Mouse (Mus musculus) testis, postnatal 14 days (tissue): ENCODE measurements at regions not wholly inside any gene's neighbourhood (a gene's known extent, or its start where the extent isn't known, plus 50 kb on each side); places are given as distances from the start of the nearest gene placed in this dataset.
A peak's percentile ranks its signal among the peaks of the same experiment; 100 is the strongest.

Source experiments
- DNase-seq: peaks from one replicate; pipeline ENCODE4 v3.0.0; 2021; ENCODE audit warnings: low spot score

DNA sequence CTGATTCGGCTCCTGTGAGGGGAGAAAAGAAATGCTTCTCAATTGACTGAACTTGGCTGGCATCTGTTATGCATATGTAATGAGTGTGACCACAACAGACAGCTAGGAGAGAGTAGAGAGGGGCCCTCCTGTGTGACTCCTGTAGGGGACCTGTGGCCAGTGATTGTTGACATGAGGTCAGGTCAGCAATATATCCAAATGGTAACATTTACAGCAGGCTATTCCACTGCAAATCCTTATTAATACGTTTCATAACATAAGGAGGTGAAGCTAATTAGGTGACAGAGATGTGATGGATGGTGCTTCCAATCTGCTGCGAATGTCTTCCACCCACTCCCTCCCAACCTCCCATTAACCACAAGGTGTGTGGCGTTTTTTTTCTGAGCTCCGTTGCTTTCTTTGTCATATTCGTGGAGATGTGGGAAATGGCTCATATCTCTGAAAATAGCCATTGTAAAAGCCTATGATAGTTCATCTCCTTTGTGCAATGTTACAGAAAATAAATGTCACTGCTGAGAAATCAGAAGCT, 309.5 kb downstream of the Irx1 start:
- no peak for DNase-seq

DNA sequence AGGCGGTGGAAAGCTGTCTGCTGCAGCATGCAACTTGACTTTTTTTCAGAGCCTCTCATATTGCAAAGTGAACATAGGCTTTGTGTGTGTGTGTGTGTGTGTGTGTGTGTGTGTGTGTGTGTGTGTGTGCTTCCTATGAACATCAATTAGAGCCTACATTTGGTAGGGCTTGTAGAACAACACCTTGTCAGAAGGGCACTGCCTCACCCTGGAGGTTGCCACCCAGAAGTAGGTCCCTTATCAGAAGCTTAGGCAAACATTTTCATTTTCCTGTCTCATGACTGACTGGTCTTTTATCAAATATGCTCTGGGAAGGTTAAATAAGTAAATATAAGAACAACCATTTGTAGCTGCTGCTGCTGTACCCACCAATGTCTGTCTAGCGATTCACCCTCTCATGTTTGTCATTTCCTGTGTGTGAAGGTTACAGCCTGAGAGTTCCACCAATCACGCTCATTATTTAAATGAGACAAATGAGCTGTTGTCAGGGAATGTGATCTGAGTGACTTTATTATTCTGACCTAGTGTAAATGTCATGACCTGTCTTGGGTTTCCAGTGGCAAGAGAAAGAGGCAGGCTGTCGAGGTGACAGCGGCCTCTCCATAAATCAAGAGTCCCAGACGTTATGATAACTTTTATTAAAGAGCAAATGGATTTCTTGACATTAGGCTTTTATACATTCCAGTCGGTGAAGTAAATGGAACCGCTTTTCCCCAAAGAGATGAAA, 310.1 kb downstream of the Irx1 start:
- DNase-seq = no peak

DNA sequence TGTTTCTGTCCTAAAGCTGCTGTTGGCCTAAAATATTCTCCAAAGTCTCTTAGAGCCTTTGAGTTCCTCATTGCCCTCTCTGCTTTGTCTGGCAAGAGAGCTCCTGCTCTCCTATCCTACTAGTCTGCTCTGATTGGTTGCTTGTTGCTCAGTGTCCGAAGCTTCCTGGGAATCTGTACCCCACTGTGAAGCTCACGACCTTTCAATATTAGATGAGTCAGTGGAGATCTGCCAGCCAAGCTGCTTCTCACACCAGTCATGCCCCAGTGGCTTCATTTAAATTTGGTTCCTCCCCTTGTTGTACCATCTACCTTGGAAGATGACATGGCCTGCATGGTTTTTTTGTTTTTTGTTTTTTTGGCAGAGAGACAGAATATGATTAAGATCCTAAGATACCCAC, 313.6 kb downstream of the Irx1 start:
- no peak for DNase-seq

DNA sequence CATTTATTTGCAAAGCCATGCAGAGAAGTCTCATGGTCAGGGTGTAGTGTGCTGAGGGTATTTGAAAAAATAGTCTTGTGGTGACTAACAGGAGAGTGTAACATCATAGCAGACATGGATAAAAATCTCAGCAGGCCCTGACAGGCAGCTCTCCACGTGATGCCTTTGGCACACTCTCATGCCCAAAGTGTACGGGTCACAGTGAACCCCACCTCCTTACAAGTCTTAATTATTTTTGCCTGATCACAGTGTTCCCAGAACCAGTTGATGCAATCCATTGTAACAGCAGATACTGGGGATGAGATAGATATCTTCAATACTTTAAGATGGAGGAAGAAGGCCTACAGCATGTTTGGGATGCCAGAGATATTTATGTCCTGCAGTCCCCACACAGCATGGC, 314.5 kb downstream of the Irx1 start:
- no peak for DNase-seq

DNA sequence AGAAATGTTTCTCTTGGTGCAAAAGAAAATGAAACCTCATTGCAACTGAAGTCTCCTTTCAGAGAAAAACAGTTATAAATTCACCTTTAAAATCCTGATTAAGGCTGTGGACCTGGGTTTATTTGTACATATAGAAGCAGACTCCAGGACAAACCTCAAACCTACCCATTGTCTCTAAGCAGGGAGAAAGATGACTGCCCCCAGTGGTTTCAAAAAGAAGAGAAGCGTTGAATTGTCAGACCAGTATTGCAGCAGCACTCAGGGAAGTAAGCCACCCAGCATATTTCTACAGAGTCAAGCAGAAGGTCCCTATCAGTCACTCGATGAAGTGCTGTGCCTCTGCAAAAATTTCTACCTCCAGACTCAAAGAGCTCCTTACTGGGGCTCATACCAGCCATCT, 332.1 kb downstream of the Irx1 start:
- DNase-seq = no peak

DNA sequence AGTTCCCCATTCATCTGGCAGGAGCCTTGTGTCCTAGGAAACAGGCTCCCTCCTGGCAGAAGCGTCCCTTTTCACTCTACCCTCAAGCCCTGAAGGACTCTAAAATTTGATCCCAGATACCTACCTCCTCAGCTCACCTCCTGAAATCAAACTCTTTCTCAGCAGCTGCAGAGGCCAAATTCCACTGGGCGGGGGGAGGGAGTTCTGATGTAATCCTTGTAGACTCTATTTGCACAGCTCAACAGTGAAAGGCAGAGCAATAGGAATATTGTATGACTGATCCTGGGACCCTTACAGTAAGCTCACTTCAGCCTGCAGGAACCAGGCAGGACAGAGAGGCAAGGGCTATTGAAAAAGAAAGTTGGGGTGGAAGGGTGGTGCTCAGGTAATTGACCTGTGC, 346.3 kb downstream of the Irx1 start:
- DNase-seq = no peak

DNA sequence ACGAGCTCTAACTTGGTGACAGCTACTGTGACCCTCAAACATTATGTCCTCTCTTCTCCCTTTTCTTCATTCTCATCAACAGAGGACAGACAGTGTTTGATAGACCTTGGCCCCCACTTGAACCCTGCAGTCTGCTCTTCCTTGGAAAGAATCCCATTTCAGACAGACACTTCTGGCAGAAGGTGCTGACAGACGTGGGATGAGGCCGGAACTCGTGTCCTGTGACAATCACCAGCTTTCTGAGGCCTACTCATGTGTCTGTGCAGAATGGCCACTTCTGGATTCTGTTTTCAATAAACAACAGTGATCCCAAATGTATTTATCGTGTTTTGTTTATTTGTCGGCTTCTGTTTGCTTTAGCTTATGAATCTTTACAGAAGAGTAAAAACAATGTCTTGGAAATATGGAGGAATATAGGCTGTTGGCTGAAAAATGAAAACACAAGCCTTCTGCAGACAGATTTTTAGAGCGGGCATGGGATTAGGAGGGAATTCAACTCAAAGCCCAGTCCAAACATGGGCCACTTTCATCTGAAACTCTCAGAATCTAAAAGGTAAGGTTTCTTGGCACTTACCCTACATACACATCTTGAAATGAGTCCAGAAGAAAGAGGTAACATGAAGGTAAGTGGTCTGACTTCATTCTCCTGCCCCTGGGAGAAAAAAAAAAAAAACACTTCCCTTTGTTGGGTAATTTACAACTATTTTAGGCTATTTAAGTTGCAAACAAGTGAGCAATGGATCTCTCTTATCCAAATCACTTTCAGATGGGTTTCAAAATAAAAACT, 350.9 kb downstream of the Irx1 start:
- peak; percentile 19 for DNase-seq

DNA sequence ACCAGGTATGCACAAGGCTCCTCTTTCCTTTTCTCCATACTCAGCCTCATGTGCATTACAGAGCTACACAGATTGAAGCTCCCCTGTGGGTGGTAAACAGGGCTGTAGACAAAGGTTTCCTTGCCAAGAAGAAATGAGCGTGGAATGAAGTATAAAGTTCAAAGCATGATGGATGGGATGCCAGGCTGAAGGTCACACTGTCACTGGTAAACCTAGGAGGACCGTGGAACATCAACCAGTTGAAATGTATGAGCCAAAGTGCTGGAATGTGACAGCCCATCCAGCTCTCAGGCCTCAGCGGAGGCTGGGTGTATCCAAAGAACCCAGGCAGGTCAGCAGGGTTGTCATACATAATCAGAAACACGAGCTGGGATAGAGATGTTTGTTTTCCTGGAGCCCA, 381.0 kb downstream of the Irx1 start:
- DNase-seq = no peak

DNA sequence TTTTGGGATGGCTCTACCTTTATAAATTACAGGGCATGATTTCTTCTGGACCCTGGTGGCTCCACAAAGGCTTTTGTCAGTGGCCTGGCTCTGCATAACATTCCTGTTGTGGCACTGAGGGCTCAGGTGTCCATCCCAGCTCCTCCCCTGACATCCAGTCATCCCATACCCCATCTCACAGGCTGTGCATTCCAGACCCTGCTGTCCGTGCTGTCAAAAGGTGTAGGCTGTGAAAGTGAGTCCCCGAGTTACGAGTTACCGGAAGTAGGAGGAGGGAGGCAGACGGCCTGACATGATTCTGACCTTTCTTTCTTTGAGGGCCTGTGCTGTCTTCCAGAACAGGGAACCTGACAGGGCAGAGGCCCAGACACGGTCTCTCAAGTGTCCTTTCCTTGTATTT, 397.6 kb downstream of the Irx1 start:
- DNase-seq = no peak

DNA sequence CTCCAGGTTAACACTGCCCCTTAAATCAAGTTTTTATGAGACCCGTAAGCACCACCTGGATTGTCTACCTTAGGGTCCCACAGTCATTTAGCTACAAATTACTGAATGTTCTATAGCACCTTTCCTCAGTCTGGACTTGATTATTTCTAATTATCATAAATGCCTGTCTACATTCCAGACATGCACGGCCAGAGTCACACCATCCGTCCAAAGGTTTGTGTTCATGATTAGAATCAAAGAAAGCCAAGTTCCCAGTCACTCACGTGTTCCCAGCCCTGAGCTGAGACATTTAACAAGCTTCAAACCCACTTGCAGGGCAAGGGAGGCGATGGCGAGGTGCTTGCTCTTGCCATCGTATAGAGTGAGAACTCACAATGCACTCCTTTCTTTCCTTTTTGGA, 398.1 kb downstream of the Irx1 start:
- no peak for DNase-seq

DNA sequence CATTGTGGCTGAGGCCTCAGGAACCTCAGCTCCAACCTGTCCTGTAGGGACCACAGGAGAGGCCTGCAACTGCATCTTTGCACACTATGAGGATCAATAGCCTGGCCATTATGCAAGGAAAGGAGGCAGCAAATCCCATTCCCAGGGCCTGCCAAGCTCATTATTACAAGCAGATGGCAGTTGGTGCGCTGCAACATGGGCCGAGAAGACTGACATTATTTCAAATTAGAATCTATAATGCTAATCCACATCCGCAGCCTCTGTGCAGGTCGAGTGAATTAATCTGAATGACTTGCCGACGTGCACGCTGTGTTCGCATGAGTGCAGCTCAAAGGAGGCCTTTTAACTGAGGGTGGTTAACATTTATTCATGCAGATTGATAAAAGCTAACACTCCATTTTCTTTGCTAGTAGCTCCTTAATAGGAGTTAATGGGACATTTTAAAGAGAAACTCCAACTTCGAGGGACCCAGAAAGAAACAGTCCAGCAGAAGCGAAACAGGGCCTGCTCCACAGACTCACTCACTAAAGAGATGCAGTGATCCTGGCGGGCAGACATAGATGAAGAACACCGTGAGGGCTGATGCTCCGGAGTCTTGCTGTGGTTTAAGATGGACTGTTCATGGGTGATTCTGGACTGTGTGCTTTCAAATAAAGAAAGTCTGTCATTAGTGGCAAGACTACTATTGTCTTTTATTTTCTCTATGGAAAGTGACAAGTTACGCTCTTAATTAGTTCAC, 404.9 kb downstream of the Irx1 start:
- no peak for DNase-seq

DNA sequence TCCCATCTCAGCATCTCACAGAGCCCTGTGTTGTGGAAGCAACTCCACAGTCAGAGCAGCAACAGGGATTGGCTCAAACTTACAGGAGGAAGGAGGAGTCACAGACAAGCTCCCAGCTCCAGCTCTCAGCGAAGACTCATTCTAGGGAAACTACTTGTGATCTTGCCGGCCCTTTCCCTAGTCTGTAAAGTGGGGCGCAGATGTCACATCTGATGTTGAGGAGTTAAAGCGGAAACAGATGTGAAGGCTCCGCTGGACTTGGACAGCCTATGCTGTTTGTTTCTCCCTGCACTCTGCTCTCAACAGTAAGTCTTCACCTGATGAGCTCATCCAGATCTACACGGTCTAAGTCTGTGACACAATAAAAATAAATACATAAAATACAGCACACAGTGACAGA, 408.1 kb downstream of the Irx1 start:
- DNase-seq = no peak

DNA sequence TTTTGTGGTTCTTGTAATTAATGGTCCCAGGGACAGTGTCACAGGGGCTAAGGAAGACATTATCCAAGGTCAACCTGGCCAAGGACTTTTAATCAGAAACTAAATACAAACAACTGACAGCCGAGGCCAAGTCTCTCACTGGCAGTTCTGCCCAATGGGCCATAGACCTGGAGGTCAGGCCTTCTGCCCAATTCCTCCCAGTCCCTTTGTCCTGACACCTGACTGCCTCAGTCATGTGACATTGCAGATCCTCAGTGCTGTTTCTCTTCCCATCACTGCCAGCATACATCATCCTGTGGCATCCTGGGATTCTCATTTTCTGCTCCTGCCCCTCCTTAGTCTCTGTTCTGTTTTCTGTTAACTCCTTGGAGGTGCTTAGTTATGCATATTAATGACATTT, 413.4 kb downstream of the Irx1 start:
- DNase-seq = no peak

DNA sequence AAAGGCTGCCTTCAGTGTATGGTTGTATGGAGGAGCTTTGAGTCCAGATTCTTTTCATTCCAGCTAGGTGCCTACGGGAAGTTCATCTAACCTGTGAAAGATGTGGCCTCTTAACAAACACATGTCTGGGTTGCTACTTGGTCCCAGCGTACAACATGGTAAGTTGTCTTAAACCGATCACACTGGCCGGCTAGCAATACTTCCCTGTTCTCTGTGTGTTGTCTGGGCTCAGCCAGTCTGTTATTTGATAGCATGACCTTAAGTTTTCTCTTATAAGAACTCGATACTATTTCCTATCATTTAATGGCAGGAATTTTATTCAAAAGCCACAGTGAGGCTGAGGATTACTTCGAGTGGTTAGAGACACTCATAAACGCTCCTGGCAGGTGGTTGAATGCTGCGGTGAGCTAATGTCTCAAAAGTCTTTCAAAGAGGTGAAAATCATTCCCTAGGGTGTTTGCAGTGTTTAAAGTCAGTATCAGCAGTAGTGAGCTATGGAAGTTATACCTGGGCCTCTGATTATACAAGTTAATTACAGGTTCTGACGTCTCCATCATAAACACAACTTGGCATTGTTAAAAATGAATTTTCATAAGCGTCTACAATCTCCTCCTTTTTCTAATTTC, 414.2 kb downstream of the Irx1 start:
- no peak for DNase-seq

DNA sequence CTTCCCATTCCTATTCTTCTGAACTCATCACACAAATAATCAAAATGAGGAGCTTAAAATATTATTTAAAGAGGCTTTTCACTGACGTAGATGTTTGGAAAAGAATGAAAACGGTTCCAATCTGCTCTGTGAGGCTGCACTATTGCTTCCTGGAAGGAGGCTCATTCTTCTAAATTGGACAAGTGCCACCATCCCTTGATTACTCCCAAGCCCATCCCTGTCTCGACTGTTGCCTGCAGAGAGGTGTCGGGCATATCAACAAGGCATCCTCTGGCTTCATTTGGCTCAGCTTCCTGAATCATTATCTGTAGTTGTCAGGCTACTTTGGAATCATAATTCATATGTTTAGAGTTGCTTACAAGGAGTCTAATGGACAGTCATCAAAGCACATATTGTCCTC, 425.3 kb downstream of the Irx1 start:
- DNase-seq = no peak

DNA sequence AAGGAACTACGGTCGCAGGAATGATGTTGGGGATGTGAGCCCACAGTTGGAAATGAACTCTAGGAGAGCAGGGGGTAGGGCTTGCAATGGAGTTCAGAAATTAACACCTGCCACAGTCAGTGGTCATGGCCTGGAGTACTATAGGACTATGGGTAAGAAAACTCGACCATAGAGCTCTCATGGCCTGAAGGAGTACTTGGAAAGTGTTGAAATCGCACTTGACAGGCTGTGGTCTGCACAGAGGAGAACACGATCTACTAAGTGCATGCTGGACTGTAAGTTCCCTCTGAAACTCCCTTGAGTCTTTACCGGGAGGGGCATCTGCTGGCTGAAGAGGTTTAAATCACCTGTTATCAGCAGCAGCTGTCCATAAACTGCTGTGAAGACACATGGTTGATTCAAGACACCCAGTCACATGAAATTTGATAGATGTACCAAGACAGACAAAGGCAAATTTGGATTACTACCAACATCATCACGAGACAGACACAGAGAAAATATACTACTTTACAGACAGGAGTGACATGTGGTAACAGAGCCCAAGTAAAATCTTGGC, 430.6 kb downstream of the Irx1 start:
- no peak for DNase-seq

DNA sequence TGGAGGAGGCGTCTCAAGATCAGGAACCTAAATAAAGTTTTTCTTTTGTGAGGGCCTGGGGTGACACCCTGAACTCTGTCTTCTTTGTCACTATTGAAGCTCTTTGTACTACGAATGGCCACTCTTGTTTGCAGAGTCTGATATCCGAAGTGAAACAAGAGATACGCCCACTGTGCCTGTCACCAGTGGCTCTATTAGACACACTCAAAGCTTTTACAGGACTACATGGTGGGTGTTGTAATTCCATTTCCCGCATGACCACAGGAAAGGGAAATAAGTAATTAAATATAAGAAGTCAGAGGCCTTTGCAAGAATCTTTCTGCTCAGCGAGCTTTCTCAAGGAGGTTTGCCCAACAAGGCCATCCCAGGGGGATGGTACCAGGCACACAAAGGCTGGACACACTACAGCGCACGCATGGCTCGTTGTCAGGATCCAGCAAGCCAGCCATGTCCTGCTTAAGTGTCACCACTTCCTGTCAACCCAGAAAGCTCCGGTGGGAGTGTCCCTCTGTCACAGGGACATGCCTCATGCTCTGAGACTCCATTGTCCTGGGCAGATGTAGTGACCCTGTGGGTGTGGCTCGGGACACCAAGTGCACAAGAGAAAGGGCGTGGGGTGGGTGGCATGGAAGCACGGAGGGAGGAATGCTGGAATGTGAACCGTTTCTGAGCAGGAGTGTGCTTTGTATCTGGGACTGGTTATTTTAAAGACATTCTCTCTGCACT, 434.0 kb downstream of the Irx1 start:
- no peak for DNase-seq

DNA sequence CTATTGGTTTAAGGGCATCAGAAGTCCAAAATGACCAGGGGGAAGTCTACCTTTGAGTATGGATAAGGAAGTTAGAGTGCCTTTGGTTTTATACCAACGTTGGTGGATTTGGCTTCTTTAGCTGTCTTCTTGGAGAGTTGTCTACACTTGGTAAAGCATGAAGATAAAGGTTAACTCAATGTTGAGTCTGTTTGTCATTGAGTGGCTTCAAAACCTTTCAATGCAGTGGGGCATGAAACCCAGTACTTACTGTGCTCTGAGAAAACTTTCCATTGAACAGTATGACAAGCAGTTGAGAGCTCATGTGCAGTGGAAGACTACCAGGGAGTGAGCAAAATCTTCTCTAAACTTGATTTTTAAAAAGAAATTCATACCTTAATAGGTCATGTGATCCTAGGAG, 445.7 kb downstream of the Irx1 start:
- no peak for DNase-seq

DNA sequence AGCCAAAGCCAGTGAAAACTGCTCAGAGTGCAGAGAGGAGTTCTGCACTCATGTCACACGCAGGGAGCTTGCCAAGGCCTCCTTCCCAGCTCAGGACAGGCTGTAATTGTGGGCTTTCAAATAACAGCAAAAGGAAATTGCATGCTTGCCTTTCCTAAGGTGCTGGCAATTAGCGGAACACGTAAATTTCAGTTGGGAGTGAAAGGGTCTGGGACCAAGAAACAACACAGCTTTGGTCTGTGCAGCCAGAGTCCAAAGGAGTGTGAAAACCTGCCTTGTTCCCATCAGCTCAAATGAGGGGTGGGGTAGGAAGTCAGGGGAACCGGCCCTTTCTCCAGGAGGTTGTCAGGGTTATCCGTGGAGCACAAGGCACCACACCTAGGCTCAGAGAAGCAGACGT, 450.3 kb downstream of the Irx1 start:
- DNase-seq = no peak

DNA sequence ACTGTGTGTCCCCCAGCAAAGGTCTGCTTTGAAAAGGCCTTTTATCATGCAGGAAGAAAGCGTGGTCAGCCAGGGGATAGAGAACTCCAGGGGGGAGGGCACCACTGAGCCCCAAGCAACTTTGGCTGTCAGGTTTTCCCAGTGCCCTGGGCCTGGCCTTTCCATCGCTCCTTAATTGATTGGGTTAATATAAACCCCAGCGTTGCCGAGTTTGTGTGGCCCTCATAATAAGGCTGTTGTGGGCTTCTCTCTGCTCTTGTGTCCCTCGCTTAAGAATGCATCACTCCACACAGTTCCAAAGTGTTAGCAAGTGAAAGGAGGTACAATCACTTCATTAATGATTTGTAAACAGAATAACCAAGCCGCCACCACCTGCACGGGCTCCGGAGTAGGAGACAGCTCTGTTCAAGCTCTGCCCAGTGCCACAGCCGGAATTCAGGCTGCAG, 455.5 kb downstream of the Irx1 start:
- no peak for DNase-seq

DNA sequence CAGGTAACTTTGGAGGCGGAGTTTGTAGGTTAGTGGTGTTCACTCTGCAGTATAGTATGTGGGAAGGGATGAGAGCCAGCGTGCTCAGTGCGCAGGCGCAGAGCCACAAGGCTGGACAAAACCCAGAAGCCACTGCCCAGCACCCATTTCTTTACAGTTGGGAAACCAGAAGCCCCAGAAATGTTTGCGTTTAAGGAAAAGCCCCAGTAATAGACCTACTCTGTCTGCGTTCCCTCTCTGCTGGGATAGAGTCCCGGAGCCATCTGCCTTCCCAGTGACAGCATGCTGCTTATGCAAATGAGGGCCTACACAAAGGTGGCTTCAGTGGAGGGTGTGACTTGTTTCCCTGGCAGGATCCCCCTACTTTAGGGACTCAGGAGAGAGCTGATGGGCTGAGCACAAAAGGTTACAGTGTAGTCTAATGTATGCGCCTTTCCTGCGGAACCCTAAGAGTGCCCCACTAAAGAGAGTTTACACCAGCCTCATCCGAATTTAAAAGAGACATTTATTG, 456.0 kb downstream of the Irx1 start:
- DNase-seq = peak; percentile 35
